Mouse (Mus musculus) ES-Bruce4 (cell line): ENCODE results near the gene Neurl1a. TPM values are rescaled to one million over a fixed set of nuclear protein-coding genes. Genes with fewer than 3 reads are reported as not detected.

Source experiments
- H3K27ac ChIP-seq: 2 replicates; pipeline ENCODE4 v1.5.1; 2012; ENCODE audit warnings: low read length, inconsistent platforms; ENCODE audit not compliant: insufficient read depth
- H3K27me3 ChIP-seq: 2 replicates; pipeline ENCODE4 v1.6.1; 2012; ENCODE audit warnings: mild to moderate bottlenecking, low read length, inconsistent platforms; ENCODE audit not compliant: control insufficient read depth, poor library complexity, insufficient read depth, severe bottlenecking
- H3K36me3 ChIP-seq: 2 replicates; pipeline ENCODE4 v1.6.1; 2012; ENCODE audit warnings: inconsistent platforms, mild to moderate bottlenecking, low read length, moderate library complexity; ENCODE audit not compliant: control insufficient read depth, poor library complexity, insufficient read depth, severe bottlenecking
- H3K4me1 ChIP-seq: one replicate; pipeline ENCODE4 v1.8.1; 2011; ENCODE audit warnings: low read length; ENCODE audit not compliant: control insufficient read depth, insufficient read depth
- H3K4me3 ChIP-seq: 2 replicates; pipeline ENCODE4 v1.5.1; 2011; ENCODE audit warnings: low read depth, mild to moderate bottlenecking, low read length
- H3K9ac ChIP-seq: 2 replicates; pipeline ENCODE4 v1.6.1; 2012; ENCODE audit warnings: low read depth, mild to moderate bottlenecking, inconsistent platforms; ENCODE audit not compliant: poor library complexity, severe bottlenecking
- H3K9me3 ChIP-seq: replicated peaks from 2 replicates; pipeline ENCODE4 v1.6.1; 2012; ENCODE audit warnings: mild to moderate bottlenecking, low read length, inconsistent platforms; ENCODE audit not compliant: control insufficient read depth, poor library complexity, insufficient read depth, severe bottlenecking
- CTCF ChIP-seq: IDR thresholded peaks from one replicate; pipeline ENCODE4 v1.8.1; 2011; ENCODE audit warnings: low read depth, low read length
- EP300 ChIP-seq: IDR thresholded peaks from 2 replicates; pipeline ENCODE4 v1.6.1; 2011; ENCODE audit warnings: low read depth, low read length; ENCODE audit not compliant: insufficient read depth
- POLR2A ChIP-seq: IDR thresholded peaks from one replicate; pipeline ENCODE4 v1.8.1; 2011; ENCODE audit warnings: low read length; ENCODE audit not compliant: insufficient read depth
- polyA plus RNA-seq: library from polyadenylated mRNA; stranded (reverse); fragments of >200 nt; gene quantifications from 2 replicates; pipeline ENCODE4 v1.2.4, GENCODE M21; 2011; ENCODE audit warnings: low read depth; ENCODE audit not compliant: missing spikeins, insufficient read depth, insufficient read length

Neurl1a gene
- polyA plus RNA-seq, 1 experiment, result 8.1 TPM

- Histone ChIP-seq H3K4me3 (no peak overlapping the region), H3K36me3 (no peaks in the 10 kb centered on the region), H3K4me1 (no peaks in the 10 kb centered on the region), H3K27ac (no peak overlapping the region), H3K9me3 (no peaks in the 10 kb centered on the region), H3K27me3 (no peaks in the 10 kb centered on the region), H3K9ac (no peak overlapping the region)
- no peak for TF ChIP-seq POLR2A
- TF ChIP-seq CTCF, result no peak
- no peak for TF ChIP-seq EP300
Measured at GRCm38 (mm10) chr19:47292451-47292951, 113.9 kb downstream of the Neurl1a start.

- Histone ChIP-seq H3K9me3 (no peaks in the 10 kb centered on the region), H3K27me3 (no peaks in the 10 kb centered on the region), H3K27ac (no peak overlapping the region), H3K4me3 (no peak overlapping the region), H3K9ac (no peak overlapping the region), H3K36me3 (no peaks in the 10 kb centered on the region), H3K4me1 (no peaks in the 10 kb centered on the region)
- TF ChIP-seq EP300 (no peak), POLR2A (no peak)
Measured at GRCm38 (mm10) chr19:47298100-47298499, 119.5 kb downstream of the Neurl1a start.

- no peaks in the 10 kb centered on the region for H3K9me3 ChIP-seq
- no peaks in the 10 kb centered on the region for H3K27me3 ChIP-seq
- no peak overlapping the region for H3K4me3 ChIP-seq
- H3K9ac ChIP-seq, result no peak overlapping the region
- no peaks in the 10 kb centered on the region for H3K4me1 ChIP-seq
- no peaks in the 10 kb centered on the region for H3K36me3 ChIP-seq
- H3K27ac ChIP-seq, result no peak overlapping the region
- no peak for TF ChIP-seq EP300
- no peak for TF ChIP-seq CTCF
- no peak for TF ChIP-seq POLR2A
Measured at GRCm38 (mm10) chr19:47301303-47302190, 122.9 kb downstream of the Neurl1a start.

GRCm38 (mm10) chr19:47302191-47302852 is 123.7 kb downstream of the Neurl1a start:
- H3K9ac ChIP-seq, result no peak overlapping the region
- H3K4me1 ChIP-seq, result no peaks in the 10 kb centered on the region
- H3K9me3 ChIP-seq, result no peaks in the 10 kb centered on the region
- H3K36me3 ChIP-seq, result no peaks in the 10 kb centered on the region
- H3K4me3 ChIP-seq, result no peak overlapping the region
- no peak for TF ChIP-seq CTCF
- TF ChIP-seq EP300, result no peak
- no peak for TF ChIP-seq POLR2A
- H3K27me3 ChIP-seq, result no peaks in the 10 kb centered on the region
- H3K27ac ChIP-seq, result no peak overlapping the region

- no peaks in the 10 kb centered on the region for H3K4me1 ChIP-seq
- no peaks in the 10 kb centered on the region for H3K27me3 ChIP-seq
- no peak overlapping the region for H3K9ac ChIP-seq
- no peaks in the 10 kb centered on the region for H3K9me3 ChIP-seq
- H3K36me3 ChIP-seq, result no peaks in the 10 kb centered on the region
- H3K4me3 ChIP-seq, result no peak overlapping the region
- no peak overlapping the region for H3K27ac ChIP-seq
- TF ChIP-seq CTCF (no peak), POLR2A (no peak), EP300 (no peak)
Measured at GRCm38 (mm10) chr19:47303128-47303527, 124.5 kb downstream of the Neurl1a start.
